Mouse (Mus musculus) brain, embryonic 14.5 days (tissue): Measurements from ENCODE around the gene Smim7.

Source experiments
- CTCF ChIP-seq: fragments of 200-500 bp; IDR thresholded peaks from 2 replicates; pipeline ENCODE4 v1.5.1; 2012; ENCODE audit warnings: inconsistent platforms, mild to moderate bottlenecking, moderate library complexity, borderline replicate concordance; ENCODE audit not compliant: insufficient read depth, insufficient read length; ENCODE audit errors: extremely low read depth
- POLR2A ChIP-seq: fragments of 200-500 bp; IDR thresholded peaks from 2 replicates; pipeline ENCODE4 v1.6.1; 2012; ENCODE audit warnings: mild to moderate bottlenecking, inconsistent platforms, borderline replicate concordance; ENCODE audit not compliant: poor library complexity, insufficient read depth, insufficient read length, severe bottlenecking; ENCODE audit errors: extremely low read depth

DNA sequence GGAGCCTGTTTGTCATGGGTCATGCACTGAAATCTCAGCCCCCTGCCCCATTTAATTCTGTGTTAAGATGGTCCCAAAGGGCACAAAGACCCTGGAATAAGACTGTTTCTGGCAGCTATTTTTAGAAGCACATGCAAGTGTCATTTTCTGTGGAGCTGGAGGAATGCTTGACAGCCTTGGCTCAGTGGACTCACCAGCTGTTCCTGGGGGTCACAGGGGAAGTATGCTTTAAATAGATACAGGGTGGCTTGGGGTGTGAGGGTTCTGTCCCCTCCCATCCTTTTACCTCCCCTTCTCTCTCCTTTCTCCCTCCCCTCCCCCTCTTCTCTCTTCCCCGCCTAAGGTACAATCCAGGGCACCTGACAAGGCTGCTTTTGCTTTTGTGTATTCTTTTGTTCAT, 7.1 kb upstream of the Smim7 start:
- TF ChIP-seq CTCF (no peak), POLR2A (no peak)
